Mouse (Mus musculus) liver, embryonic 14.5 days (tissue): ENCODE measurements around the gene Olfr143.

ENCODE experiments used
- CTCF ChIP-seq: IDR thresholded peaks from 2 replicates; pipeline ENCODE4 v1.5.1; 2016; ENCODE audit warnings: antibody characterized with exemption, low read depth, control low read depth
- EP300 ChIP-seq: IDR thresholded peaks from 2 replicates; pipeline ENCODE4 v1.6.1; 2016; ENCODE audit warnings: antibody characterized with exemption, low read depth

GRCm38 (mm10) chr9:38290807-38291206, 38.2 kb downstream of the Olfr143 start, which contains the start of gene Olfr896-ps1:
- TF ChIP-seq CTCF (no peak), EP300 (no peak)
